Mouse (Mus musculus): ENCODE data around the gene Trim46. TPM values are rescaled to one million over a fixed set of nuclear protein-coding genes. Genes with fewer than 3 reads are reported as not detected.

Trim46 gene
- 1 to 10 TPM; 1.6 to 4.9 TPM for polyA plus RNA-seq (2017; shearing (Covaris generic))

DNA sequence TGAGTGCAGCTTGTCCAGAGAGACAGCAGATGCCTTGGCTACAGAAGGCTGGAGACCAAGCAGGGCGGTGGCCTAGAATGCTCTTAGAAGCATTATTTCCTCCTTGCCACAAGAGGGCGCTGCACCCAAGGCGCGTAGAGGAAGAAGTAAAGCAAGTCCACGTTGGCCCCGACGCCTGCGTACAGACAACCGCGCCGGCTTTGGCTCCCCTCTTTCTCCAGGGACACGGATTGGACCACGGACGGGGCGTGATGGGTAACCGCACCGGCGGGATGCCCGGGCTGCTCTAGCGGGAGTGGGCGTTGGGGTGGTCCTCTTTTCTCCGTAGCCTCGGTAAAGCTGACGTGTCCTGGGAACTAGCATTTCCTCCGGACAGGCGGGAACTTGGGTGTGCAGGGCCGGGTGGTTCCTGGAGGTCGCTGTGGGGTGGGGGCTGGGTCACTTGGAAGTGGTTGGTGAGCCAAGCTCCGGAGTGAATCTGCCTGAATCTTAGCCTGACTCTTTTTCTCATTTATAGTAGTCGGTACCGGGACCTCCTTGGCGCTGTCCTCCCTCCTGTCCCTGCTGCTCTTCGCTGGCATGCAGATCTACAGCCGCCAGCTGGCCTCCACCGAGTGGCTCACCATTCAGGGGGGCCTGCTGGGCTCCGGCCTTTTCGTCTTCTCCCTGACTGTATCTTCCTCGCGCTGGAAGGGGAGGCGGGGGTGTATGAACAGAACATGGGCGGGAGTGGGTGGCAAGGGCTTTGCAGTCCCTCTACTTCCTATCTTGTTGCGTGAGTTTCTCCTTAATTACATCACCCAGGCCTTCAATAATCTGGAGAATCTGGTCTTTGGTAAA lies at the start of gene Trim46:
Gene Trim46 (minus strand): TSS at position 49 of the 840 bp plus-strand sequence.

DNA sequence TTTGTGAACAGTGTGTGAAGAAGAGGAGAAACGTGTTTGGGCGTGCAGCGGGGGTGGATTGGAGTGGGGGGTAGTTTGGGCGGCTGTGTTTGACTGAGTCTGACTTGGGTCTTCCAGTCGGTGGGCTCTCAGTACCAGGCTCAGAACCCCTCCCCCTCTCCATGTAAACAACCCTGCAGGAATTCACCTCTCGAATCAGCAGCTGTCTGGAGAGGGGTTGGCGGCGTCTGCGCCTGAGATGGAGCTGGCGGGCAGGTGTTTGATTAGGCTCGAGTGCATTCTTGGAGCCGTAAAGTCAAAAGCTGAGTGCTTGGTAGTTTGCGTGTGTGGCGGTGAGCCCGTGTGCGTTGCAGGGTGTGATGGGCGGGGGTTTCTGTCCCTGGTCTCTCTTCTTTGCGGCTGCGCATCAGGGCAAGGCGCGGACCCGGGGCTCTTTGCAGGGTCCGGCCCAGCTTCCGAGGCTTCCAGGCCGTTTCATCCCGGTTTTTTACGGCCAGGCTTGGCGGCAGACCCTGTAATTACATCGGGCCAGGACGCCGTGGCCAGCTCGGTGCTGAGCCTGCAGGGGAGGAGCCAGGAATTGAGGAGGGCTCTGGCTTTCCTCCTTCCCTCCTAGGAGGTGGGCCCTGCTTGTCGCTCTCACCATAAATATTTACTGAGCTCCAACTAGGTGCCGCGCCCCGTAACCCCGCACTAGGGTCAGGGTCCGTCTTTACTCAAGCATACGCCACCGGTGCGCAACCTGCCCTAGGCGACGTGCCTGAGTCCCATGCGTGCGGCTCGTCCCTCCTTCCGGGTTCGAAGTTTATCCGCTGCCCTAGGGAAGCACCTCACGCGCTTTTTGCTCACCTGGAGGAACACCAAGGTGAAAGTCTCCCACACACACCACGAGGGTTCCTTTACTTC lies 34.8 kb upstream of the Trim46 start, which contains the start of gene Efna1:
Gene Efna1 (minus strand): TSS at position 537 of the 906 bp plus-strand sequence.

GRCm38 (mm10) chr3:89270051-89270755 lies 24.1 kb upstream of the Trim46 start, which contains the start of gene Slc50a1:
TSS of gene Slc50a1 (minus strand) at chr3:89270570.

GRCm38 (mm10) chr3:89259076-89259475 lies 13.0 kb upstream of the Trim46 start, which contains the start of gene Dpm3:
TSS of gene Dpm3 (plus strand) at chr3:89259358.

GRCm38 (mm10) chr3:89245688-89246171 lies 379 bp downstream of the Trim46 start, which contains the start of gene Krtcap2:
TSS of gene Krtcap2 (plus strand) at chr3:89245966.

DNA sequence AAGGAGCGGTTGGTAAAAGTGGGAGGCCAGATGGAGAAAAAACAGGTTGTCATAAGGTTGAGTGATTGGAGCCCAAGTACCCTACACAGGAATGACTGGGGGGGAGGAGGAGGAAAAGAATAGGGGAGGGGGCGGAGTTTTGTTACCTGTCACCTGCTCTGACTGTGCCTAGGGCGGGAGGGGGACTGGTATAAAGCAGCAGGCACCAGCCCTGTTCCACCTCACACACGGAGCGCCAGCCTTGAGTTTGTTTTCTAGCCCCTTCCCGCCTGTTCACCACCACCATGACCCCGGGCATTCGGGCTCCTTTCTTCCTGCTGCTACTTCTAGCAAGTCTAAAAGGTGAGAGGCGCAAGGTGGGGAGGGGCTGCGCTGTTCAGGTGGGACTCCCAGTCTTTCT lies 17.3 kb downstream of the Trim46 start, which contains the start of gene Muc1:
Gene Muc1 (plus strand): TSS at position 222 of the 400 bp plus-strand sequence.

DNA sequence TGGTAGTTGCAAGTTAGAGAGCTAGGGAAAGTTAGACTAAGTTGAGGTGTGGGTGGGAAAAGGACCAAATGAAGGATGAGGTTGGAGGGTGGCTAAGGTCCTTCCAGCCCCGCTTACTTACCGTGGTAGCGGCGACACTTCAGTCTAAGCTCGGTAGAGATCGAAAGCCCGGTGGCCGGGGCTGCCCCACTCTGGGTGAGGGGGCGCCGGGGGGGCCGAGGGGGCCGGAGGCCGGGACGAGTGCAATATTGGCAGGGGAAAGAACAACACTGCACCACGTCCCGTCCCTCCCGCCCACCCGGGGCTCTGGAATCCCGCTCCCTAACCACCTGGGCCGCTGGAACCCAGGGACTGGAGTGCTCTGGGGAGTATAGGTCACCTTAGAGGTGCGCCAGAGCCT lies 19.2 kb downstream of the Trim46 start, which contains the start of gene Mtx1:
Gene Mtx1 (minus strand): TSS at position 189 of the 400 bp plus-strand sequence.

GRCm38 (mm10) chr3:89214681-89215411 lies 31.3 kb downstream of the Trim46 start, which contains the start of gene Thbs3:
TSS of gene Thbs3 (plus strand) at chr3:89215180.

DNA sequence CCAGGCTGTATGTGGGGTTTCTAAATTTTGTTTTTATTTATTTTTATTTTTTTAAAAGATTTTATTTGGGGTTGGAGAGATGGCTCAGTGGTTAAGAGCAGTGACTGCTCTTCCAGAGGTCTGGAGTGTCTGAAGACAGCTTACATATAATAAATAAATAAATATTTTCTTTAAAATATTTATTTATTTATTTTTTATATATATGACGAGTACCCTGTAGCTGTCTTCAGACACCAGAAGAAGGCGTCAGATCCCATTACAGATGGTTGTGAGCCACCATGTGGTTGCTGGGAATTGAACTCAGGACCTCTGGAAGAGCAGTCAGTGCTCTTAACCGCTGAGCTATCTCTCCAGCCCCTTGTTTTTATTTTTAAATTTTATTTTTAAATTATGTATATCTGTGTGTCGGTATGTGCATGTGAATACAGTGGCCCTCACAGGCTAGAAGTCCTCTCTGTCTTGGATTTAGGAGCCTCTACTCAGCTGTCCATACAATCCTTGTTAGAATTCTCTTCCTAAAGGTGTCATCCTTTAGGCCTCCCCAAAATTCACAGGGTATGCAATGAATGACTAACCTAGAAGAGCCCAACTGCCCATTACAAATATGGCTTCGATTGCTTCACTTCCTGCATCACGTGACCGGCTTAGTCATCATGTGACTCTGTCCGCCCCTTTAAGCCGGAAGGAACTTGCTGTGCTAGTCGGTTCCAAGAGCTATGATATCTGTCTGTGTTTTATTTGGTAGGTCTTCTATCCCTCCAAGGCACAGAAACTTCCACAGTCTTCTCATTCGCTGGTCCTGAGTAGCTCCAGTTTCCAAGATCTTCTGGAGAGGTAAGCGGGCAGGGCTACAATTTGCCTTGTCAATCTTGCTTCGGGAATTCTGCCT lies 43.6 kb downstream of the Trim46 start, which contains the start of gene Gba:
Gene Gba (plus strand): TSS at position 676 of the 889 bp plus-strand sequence.

Other genes with a start within 250 kb of the Trim46 start
- gene Rusc1, start 153.0 kb downstream of the Trim46 start, polyA plus RNA-seq (2017; shearing (Covaris generic)), result 10 to 100 TPM; 35.1 to 42.7 TPM
- not detected for gene Gm43738, start 145.2 kb downstream of the Trim46 start, polyA plus RNA-seq (2017; shearing (Covaris generic))
- 10 to 100 TPM; 61.8 to 62.2 TPM for gene Fdps, start 144.3 kb downstream of the Trim46 start, polyA plus RNA-seq (2017; shearing (Covaris generic))
- not detected for gene Pklr, start 110.2 kb downstream of the Trim46 start, polyA plus RNA-seq (2017; shearing (Covaris generic))
- gene Hcn3, start 86.1 kb downstream of the Trim46 start, polyA plus RNA-seq (2017; shearing (Covaris generic)), result 1 to 10 TPM in 1 of 2 experiments, under 1 TPM in 1; 0.21 to 1.6 TPM
- 10 to 100 TPM; 88.4 to 94.5 TPM for gene Clk2, start 81.5 kb downstream of the Trim46 start, polyA plus RNA-seq (2017; shearing (Covaris generic))
- 100 to 1,000 TPM; 255 to 261 TPM for gene Scamp3, start 68.8 kb downstream of the Trim46 start, polyA plus RNA-seq (2017; shearing (Covaris generic))
- 100 to 1,000 TPM; 134 to 154 TPM for gene Fam189b, start 63.2 kb downstream of the Trim46 start, polyA plus RNA-seq (2017; shearing (Covaris generic))
- 100 to 1,000 TPM; 105 to 146 TPM for gene Gba, start 43.4 kb downstream of the Trim46 start, polyA plus RNA-seq (2017; shearing (Covaris generic))
- gene Thbs3, start 31.1 kb downstream of the Trim46 start, polyA plus RNA-seq (2017; shearing (Covaris generic)), result 1 to 10 TPM in 1 of 2 experiments, under 1 TPM in 1; 0.90 to 4.0 TPM
- gene Mtx1, start 19.2 kb downstream of the Trim46 start, polyA plus RNA-seq (2017; shearing (Covaris generic)), result 100 to 1,000 TPM in 1 of 2 experiments, 10 to 100 TPM in 1; 89.5 to 127 TPM
- 1 to 10 TPM; 1.0 to 7.1 TPM for gene Muc1, start 17.3 kb downstream of the Trim46 start, polyA plus RNA-seq (2017; shearing (Covaris generic))
- 100 to 1,000 TPM; 225 to 294 TPM for gene Krtcap2, start 343 bp downstream of the Trim46 start, polyA plus RNA-seq (2017; shearing (Covaris generic))
- 100 to 1,000 TPM in 1 of 2 experiments, 10 to 100 TPM in 1; 81.3 to 120 TPM for gene Dpm3, start 13.0 kb upstream of the Trim46 start, polyA plus RNA-seq (2017; shearing (Covaris generic))
- gene Slc50a1, start 24.3 kb upstream of the Trim46 start, polyA plus RNA-seq (2017; shearing (Covaris generic)), result 100 to 1,000 TPM; 210 to 250 TPM
- gene Efna1, start 34.8 kb upstream of the Trim46 start, polyA plus RNA-seq (2017; shearing (Covaris generic)), result not detected
- under 1 TPM in 1 of 2 experiments, not detected in 1; 0.15 TPM for gene Efna3, start 76.7 kb upstream of the Trim46 start, polyA plus RNA-seq (2017; shearing (Covaris generic))
- 1 to 10 TPM in 1 of 2 experiments, under 1 TPM in 1; 0.79 to 1.4 TPM for gene Efna4, start 91.7 kb upstream of the Trim46 start, polyA plus RNA-seq (2017; shearing (Covaris generic))
- gene Adam15, start 103.7 kb upstream of the Trim46 start, polyA plus RNA-seq (2017; shearing (Covaris generic)), result 10 to 100 TPM; 10.1 to 23.0 TPM
- under 1 TPM; 0.13 to 0.32 TPM for gene Dcst2, start 115.7 kb upstream of the Trim46 start, polyA plus RNA-seq (2017; shearing (Covaris generic))
- under 1 TPM in 1 of 2 experiments, not detected in 1; 0.47 TPM for gene Dcst1, start 118.9 kb upstream of the Trim46 start, polyA plus RNA-seq (2017; shearing (Covaris generic))
- 10 to 100 TPM; 34.1 to 67.8 TPM for gene Zbtb7b, start 148.5 kb upstream of the Trim46 start, polyA plus RNA-seq (2017; shearing (Covaris generic))
- under 1 TPM; 0.37 to 0.44 TPM for gene Lenep, start 156.5 kb upstream of the Trim46 start, polyA plus RNA-seq (2017; shearing (Covaris generic))
- gene Flad1, start 165.6 kb upstream of the Trim46 start, polyA plus RNA-seq (2017; shearing (Covaris generic)), result 10 to 100 TPM; 47.1 to 56.8 TPM
- gene Cks1b, start 172.1 kb upstream of the Trim46 start, polyA plus RNA-seq (2017; shearing (Covaris generic)), result 10 to 100 TPM; 48.3 to 73.9 TPM
- gene Shc1, start 172.1 kb upstream of the Trim46 start, polyA plus RNA-seq (2017; shearing (Covaris generic)), result 10 to 100 TPM; 64.1 to 73.7 TPM
- 10 to 100 TPM; 51.9 to 61.8 TPM for gene Pygo2, start 183.9 kb upstream of the Trim46 start, polyA plus RNA-seq (2017; shearing (Covaris generic))
- gene Pbxip1, start 190.4 kb upstream of the Trim46 start, polyA plus RNA-seq (2017; shearing (Covaris generic)), result 100 to 1,000 TPM in 1 of 2 experiments, 10 to 100 TPM in 1; 66.6 to 119 TPM
- 10 to 100 TPM; 22.2 to 23.7 TPM for gene Pmvk, start 208.2 kb upstream of the Trim46 start, polyA plus RNA-seq (2017; shearing (Covaris generic))

All from activated CD4-positive, CD25-positive, alpha-beta regulatory T cell (primary cell).